Mouse (Mus musculus): ENCODE measurements at regions not wholly inside any gene's neighbourhood (a gene's known extent, or its start where the extent isn't known, plus 50 kb on each side); places are given as distances from the start of the nearest gene placed in this dataset.

GRCm38 (mm10) chr3:81508611-81509010 lies 423.8 kb upstream of the Ctso start:
- TF ChIP-seq CTCF (IDR thresholded peaks at IDR 0.05 in 2 of 3, conservative IDR thresholded peaks at IDR 0.05 in 1 of 3; ENCODE audit: control insufficient read depth in 1 of 3, insufficient read depth in 1 of 3, low read depth in 2 of 3, low read length in 3 of 3, poor library complexity in 1 of 3, severe bottlenecking in 1 of 3): no peak
- TF ChIP-seq GATA1 (IDR thresholded peaks at IDR 0.05; ENCODE audit: low read depth, low read length): no peak
- TF ChIP-seq E2F4 (IDR thresholded peaks at IDR 0.05; ENCODE audit: borderline replicate concordance, low read depth, low read length): no peak
- TF ChIP-seq POLR2AphosphoS2 (IDR thresholded peaks at IDR 0.05; ENCODE audit: low read length): no peak
- TF ChIP-seq NRF1 (IDR thresholded peaks at IDR 0.05; ENCODE audit: insufficient read depth, low read depth, low read length, poor library complexity, severe bottlenecking): no peak
- no peak for TF ChIP-seq POLR2A (IDR thresholded peaks at IDR 0.05; ENCODE audit: control insufficient read depth in 1 of 2, insufficient read depth in 1 of 2, low read depth in 1 of 2, low read length in 2 of 2, poor library complexity in 1 of 2)
- no peak for TF ChIP-seq MAX (IDR thresholded peaks at IDR 0.05; ENCODE audit: low read length)
- TF ChIP-seq JUND (IDR thresholded peaks at IDR 0.05; ENCODE audit: low read depth, low read length): no peak
- no peak for TF ChIP-seq TCF12 (IDR thresholded peaks at IDR 0.05; ENCODE audit: low read depth, low read length)
- TF ChIP-seq TBP (IDR thresholded peaks at IDR 0.05; ENCODE audit: low read depth, low read length): no peak
- no peak for TF ChIP-seq SMC3 (IDR thresholded peaks at IDR 0.05; ENCODE audit: low read depth, low read length)
